Mouse (Mus musculus) embryonic stem cell, embryonic (primary cell): ENCODE measurements at regions not wholly inside any gene's neighbourhood (a gene's known extent, or its start where the extent isn't known, plus 50 kb on each side); places are given as distances from the start of the nearest gene placed in this dataset.

Experiments
- CTCF ChIA-PET, 4 experiments: fragments of 300-600 bp in 2 of 4; fragments of 350-600 bp in 2 of 4; sonication (Branson Sonifier 250); formaldehyde crosslinking; loops; one replicate each; lab custom pipeline; 2022; ENCODE audit warnings: inconsistent platforms in 2 of 4; lab: Charles Lee
- POLR2A ChIA-PET, 4 experiments: fragments of 300-600 bp in 2 of 4; fragments of 350-600 bp in 2 of 4; sonication (Branson Sonifier 250); formaldehyde crosslinking; loops; one replicate each; lab custom pipeline; 2022; ENCODE audit warnings: antibody characterized with exemption in 4 of 4, inconsistent platforms in 1 of 4; lab: Charles Lee

DNA sequence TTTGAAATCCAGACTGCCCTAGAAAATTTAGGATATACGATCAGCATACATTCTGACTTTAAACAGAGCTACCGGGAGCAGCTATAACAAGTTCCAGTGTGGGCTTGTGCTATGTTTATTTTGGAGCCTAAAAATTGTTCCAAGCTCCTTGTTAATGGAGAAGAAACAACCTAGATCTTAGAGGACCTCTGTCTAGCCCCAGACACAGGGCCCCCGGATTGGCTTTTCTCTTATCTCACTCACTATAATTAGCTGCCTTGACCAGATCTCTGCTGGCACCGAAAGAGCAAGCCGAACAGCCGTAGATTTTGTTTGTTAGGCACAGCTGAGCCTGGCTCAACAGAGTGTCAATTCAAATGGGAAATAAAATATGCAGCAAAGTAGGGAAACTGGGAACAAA is 50.1 kb upstream of the Herpud2 start:
- ChIA-PET CTCF (no interaction called here), POLR2A (interaction anchor here in 1 of 4 experiments (1.1 kb wide), 1 partner anchor 57 kb away, joined by 3 read pairs; no protein-coding TSS in a partner anchor)
